Mouse (Mus musculus): Measurements from ENCODE around the gene Washc1. TPM values are rescaled to one million over a fixed set of nuclear protein-coding genes. Genes with fewer than 3 reads are reported as not detected.
"Not testable (repeated sequence)": the region's sequence is repeated elsewhere in the genome, so short reads cannot be mapped to it uniquely, and the experiment has no call there.

Washc1 gene
- total RNA-seq (2021), result 10 to 100 TPM; 15.0 to 16.6 TPM
- long read RNA-seq, experiment 1, transcript Washc1-202 (11 exons, 1,831 nt), result major isoform, 6 of 9 reads
- long read RNA-seq, experiment 1, partial matches to known transcripts, result 2 of 9 reads
- long read RNA-seq, experiment 1, other reads (novel, unspliced or antisense), result 0 of 9 reads
- long read RNA-seq, experiment 2, transcript Washc1-202 (11 exons, 1,831 nt), result major isoform, 8 of 14 reads
- long read RNA-seq, experiment 2, partial matches to known transcripts, result 1 of 14 reads
- long read RNA-seq, experiment 2, other reads (novel, unspliced or antisense), result 1 of 14 reads

GRCm38 (mm10) chr17:66111402-66111959, at the start of gene Washc1:
Gene Washc1, plus strand, starts transcription at chr17:66111545.
- peak; percentile 86 for DNase-seq (ENCODE audit: low spot score)

GRCm38 (mm10) chr17:66065115-66065514, 46.2 kb upstream of the Washc1 start:
- no peak for DNase-seq (ENCODE audit: low spot score)

GRCm38 (mm10) chr17:66069036-66069435, 42.3 kb upstream of the Washc1 start:
- not testable (repeated sequence) for DNase-seq (ENCODE audit: low spot score)

GRCm38 (mm10) chr17:66073971-66074370, 37.4 kb upstream of the Washc1 start:
- no peak for DNase-seq (ENCODE audit: low spot score)

GRCm38 (mm10) chr17:66075827-66076173, 35.5 kb upstream of the Washc1 start:
- no peak for DNase-seq (ENCODE audit: low spot score)

- DNase-seq (ENCODE audit: low spot score), result no peak
Measured at GRCm38 (mm10) chr17:66076174-66076927, 35.0 kb upstream of the Washc1 start.

GRCm38 (mm10) chr17:66076934-66077333, 34.4 kb upstream of the Washc1 start, which contains the start of gene Ankrd12:
Gene Ankrd12, minus strand, starts transcription at chr17:66077089.
- peak; percentile 96 for DNase-seq (ENCODE audit: low spot score)

- DNase-seq (ENCODE audit: low spot score), result no peak
Measured at GRCm38 (mm10) chr17:66077437-66077850, 33.9 kb upstream of the Washc1 start.

GRCm38 (mm10) chr17:66084486-66084885, 26.9 kb upstream of the Washc1 start:
- DNase-seq (ENCODE audit: low spot score), result no peak

- no peak for DNase-seq (ENCODE audit: low spot score)
Measured at GRCm38 (mm10) chr17:66085038-66085437, 26.3 kb upstream of the Washc1 start.

- no peak for DNase-seq (ENCODE audit: low spot score)
Measured at GRCm38 (mm10) chr17:66090251-66090650, 21.1 kb upstream of the Washc1 start.

- no peak for DNase-seq (ENCODE audit: low spot score)
Measured at GRCm38 (mm10) chr17:66091392-66091791, 20.0 kb upstream of the Washc1 start.

- DNase-seq (ENCODE audit: low spot score), result no peak
Measured at GRCm38 (mm10) chr17:66092065-66092464, 19.3 kb upstream of the Washc1 start.

GRCm38 (mm10) chr17:66092664-66093063, 18.7 kb upstream of the Washc1 start:
- no peak for DNase-seq (ENCODE audit: low spot score)

GRCm38 (mm10) chr17:66100566-66101379, 10.6 kb upstream of the Washc1 start:
- no peak for DNase-seq (ENCODE audit: low spot score)

GRCm38 (mm10) chr17:66101380-66102330, 9.7 kb upstream of the Washc1 start, which contains the start of gene Ndufv2:
Gene Ndufv2, minus strand, starts transcription at chr17:66101559.
- peak; percentile 91 for DNase-seq (ENCODE audit: low spot score)

GRCm38 (mm10) chr17:66104076-66104475, 7.3 kb upstream of the Washc1 start:
- DNase-seq (ENCODE audit: low spot score), result no peak

GRCm38 (mm10) chr17:66106601-66107267, 4.6 kb upstream of the Washc1 start:
- DNase-seq (ENCODE audit: low spot score), result peak; percentile 69

GRCm38 (mm10) chr17:66107466-66107865, 3.9 kb upstream of the Washc1 start:
- no peak for DNase-seq (ENCODE audit: low spot score)

GRCm38 (mm10) chr17:66108198-66108597, 3.1 kb upstream of the Washc1 start:
- DNase-seq (ENCODE audit: low spot score), result no peak
